Mouse (Mus musculus): ENCODE results near the gene Esf1.
"Not testable (repeated sequence)": the region's sequence is repeated elsewhere in the genome, so short reads cannot be mapped to it uniquely, and the experiment has no call there.

DNA sequence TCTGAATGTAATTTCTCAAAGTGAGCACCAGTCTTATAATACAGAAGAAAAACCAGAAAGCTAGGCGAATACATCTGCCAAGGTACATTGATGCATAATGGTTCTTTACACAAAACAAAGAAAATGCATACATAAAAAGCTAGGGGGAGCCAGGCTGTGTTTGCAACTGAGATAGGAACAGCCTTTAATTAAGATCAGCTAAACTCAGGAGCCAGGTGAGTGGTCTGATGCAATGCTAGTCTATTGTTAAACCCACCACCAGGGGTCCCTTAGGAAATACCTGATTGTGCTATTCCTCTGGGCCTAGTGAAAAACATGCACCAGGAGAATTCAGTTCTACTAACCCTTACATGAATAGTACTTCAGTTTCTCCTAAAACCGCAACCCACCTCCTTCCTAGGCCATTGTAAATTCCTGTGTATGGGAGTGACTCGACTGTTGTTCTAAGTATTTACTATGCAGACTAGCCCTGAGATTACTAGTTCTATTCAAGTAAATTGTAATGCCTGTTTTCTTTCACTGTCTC lies 15.4 kb upstream of the Esf1 start:
- not testable (repeated sequence) for TF ChIP-seq CTCF, EP300 (IDR thresholded peaks at IDR 0.05; ENCODE audit: low read depth)

All from liver, embryonic 14.5 days (tissue).